10 mouse cellular contexts compared by ENCODE assay signal in the genomic region with DNA sequence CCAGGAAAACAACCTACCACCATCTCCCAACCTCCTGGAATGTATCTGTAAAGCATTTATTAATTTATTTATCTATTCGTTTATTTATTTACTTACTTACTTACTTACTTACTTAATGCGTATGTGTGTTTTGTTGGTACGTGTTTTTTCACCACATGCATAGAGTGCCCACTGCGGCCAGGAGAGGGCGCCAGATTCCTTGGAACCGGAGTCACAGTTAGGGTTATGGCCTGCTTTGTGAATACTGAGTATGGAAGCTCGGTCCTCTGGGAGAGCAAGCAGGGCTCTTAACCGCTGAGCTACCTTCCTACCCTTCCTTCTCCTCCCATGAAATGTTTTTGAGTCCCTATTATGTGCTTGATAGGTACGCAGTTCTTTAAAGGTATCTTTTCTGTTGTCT. TPM values are rescaled to one million over a fixed set of nuclear protein-coding genes. Genes with fewer than 3 reads are reported as not detected.
DNase-seq lines count a peak whose midpoint lies in the region; ATAC-seq lines count a peak whose summit lies in the region.
"Had no signal": no experiment of that assay in that cellular context is flagged by ENCODE, and none has a peak within 500 bp of the region (broad histone marks: within the 10 kb centered on the region; RNA-seq: fewer than 3 reads in every experiment).

No protein-coding gene starts in this region.

- WGBS in intestine, embryonic 14.5 days = 21% methylated on average over 9 of the region's 9 CpGs
- 25% methylated on average over 9 of the region's 9 CpGs for WGBS in intestine, embryonic 16.5 days
- WGBS in embryonic facial prominence, embryonic 10.5 days = 20% methylated on average over 9 of the region's 9 CpGs

- no peak overlapping the region for H3K4me2 ChIP-seq in intestine, embryonic 14.5 days (ENCODE audit: low read length)
- H3K4me2 ChIP-seq in intestine, embryonic 16.5 days (ENCODE audit: low read depth, low read length) = no peak overlapping the region
- H3K4me2 ChIP-seq: embryonic facial prominence, embryonic 12.5 days; neural tube, embryonic 12.5 days had no signal

- H3K4me1 ChIP-seq in intestine, embryonic 14.5 days (replicated peaks; ENCODE audit: control insufficient read depth, insufficient read depth, low read length) = peaks cover 7% of the 10 kb centered on the region
- H3K4me1 ChIP-seq in intestine, embryonic 16.5 days (ENCODE audit: control insufficient read depth, insufficient read depth, low read length) = peaks cover 4% of the 10 kb centered on the region; the same call in 1 of the 2 replicates
- H3K4me1 ChIP-seq in embryonic facial prominence, embryonic 10.5 days = peaks cover 22% of the 10 kb centered on the region
- H3K4me1 ChIP-seq: embryonic facial prominence, embryonic 12.5 days had no signal

- H3K27ac ChIP-seq in intestine, embryonic 14.5 days (ENCODE audit: low read depth) = no peak overlapping the region
- H3K27ac ChIP-seq in intestine, embryonic 16.5 days (ENCODE audit: low read length) = no peak overlapping the region
- no peak overlapping the region for H3K27ac ChIP-seq in embryonic facial prominence, embryonic 10.5 days (replicated peaks)
- H3K27ac ChIP-seq: embryonic facial prominence, embryonic 12.5 days; neural tube, embryonic 12.5 days had no signal

- ATAC-seq in intestine, embryonic 14.5 days (replicated peaks; ENCODE audit: low FRiP score, low TSS enrichment, low read depth) = no peak
- no peak for ATAC-seq in intestine, embryonic 16.5 days

- no peak overlapping the region for H3K9ac ChIP-seq in intestine, embryonic 14.5 days (ENCODE audit: low read length)
- no peak overlapping the region for H3K9ac ChIP-seq in intestine, embryonic 16.5 days (ENCODE audit: low read depth, low read length)
- H3K9ac ChIP-seq: embryonic facial prominence, embryonic 12.5 days; neural tube, embryonic 12.5 days had no signal

- intact Hi-C loops in left cerebral cortex, postnatal 4 days (cut with DNase I) = no loop called here

- no peak overlapping the region for H3K4me3 ChIP-seq in intestine, embryonic 14.5 days (ENCODE audit: low read depth, low read length)
- H3K4me3 ChIP-seq in intestine, embryonic 16.5 days (ENCODE audit: low read length) = no peak overlapping the region
- H3K4me3 ChIP-seq in embryonic facial prominence, embryonic 10.5 days = no peak overlapping the region
- H3K4me3 ChIP-seq: embryonic facial prominence, embryonic 12.5 days; neural tube, embryonic 12.5 days had no signal

- no peaks in the 10 kb centered on the region for H3K27me3 ChIP-seq in intestine, embryonic 14.5 days (replicated peaks; ENCODE audit: control insufficient read depth, insufficient read depth, low read length)
- no peaks in the 10 kb centered on the region for H3K27me3 ChIP-seq in intestine, embryonic 16.5 days (replicated peaks; ENCODE audit: control insufficient read depth, insufficient read depth, low read length)
- H3K27me3 ChIP-seq in embryonic facial prominence, embryonic 10.5 days (replicated peaks; ENCODE audit: low read depth, poor library complexity, severe bottlenecking) = peaks cover 3% of the 10 kb centered on the region
- H3K27me3 ChIP-seq: embryonic facial prominence, embryonic 12.5 days had no signal

- DNase-seq in intestine, embryonic 14.5 days (ENCODE audit: low spot score) = peak; percentile 80
- DNase-seq in adrenal gland, postnatal 10 days = peak; percentile 91
- peak; percentile 84 for DNase-seq in embryonic facial prominence, embryonic 10.5 days (ENCODE audit: low spot score)
- DNase-seq in induced T-regulatory cell, adult 2 months (ENCODE audit: low read depth) = peak; percentile 69
- peak; percentile 72 for DNase-seq in left cerebral cortex, postnatal 4 days
- DNase-seq in ovary, adult 18-20 months (ENCODE audit: low spot score) = peak; percentile 27
- DNase-seq in urinary bladder, adult 18-20 months (ENCODE audit: low spot score in 2 of 2) = peak; percentile 71 to 79

- H3K9me3 ChIP-seq in intestine, embryonic 14.5 days (ENCODE audit: control insufficient read depth, low read length) = no peaks in the 10 kb centered on the region
- H3K9me3 ChIP-seq in intestine, embryonic 16.5 days (ENCODE audit: control insufficient read depth, low read length) = no peaks in the 10 kb centered on the region
- H3K9me3 ChIP-seq in embryonic facial prominence, embryonic 10.5 days = no peaks in the 10 kb centered on the region
- H3K9me3 ChIP-seq: embryonic facial prominence, embryonic 12.5 days; neural tube, embryonic 12.5 days had no signal

- H3K36me3 ChIP-seq in intestine, embryonic 14.5 days (ENCODE audit: control insufficient read depth, insufficient read depth, low read length) = no peaks in the 10 kb centered on the region
- no peaks in the 10 kb centered on the region for H3K36me3 ChIP-seq in intestine, embryonic 16.5 days (ENCODE audit: control insufficient read depth, insufficient read depth, low read length)
- H3K36me3 ChIP-seq in embryonic facial prominence, embryonic 10.5 days (replicated peaks) = no peaks in the 10 kb centered on the region
- H3K36me3 ChIP-seq: embryonic facial prominence, embryonic 12.5 days; neural tube, embryonic 12.5 days had no signal

RNA-seq across cellular contexts. Expression of gene Dnah3, which starts 3.3 kb away (rescaled TPM):
- polyA plus RNA-seq in intestine, embryonic 14.5 days (2014; fragmentation: Nextera tagmentation; extraction: Ambion mirVana) = not detected in 2 replicates
- not detected in 2 replicates for polyA plus RNA-seq in intestine, embryonic 16.5 days (2015; fragmentation: Nextera tagmentation; extraction: Ambion mirVana)
- under 1 TPM in 1 of 2 experiments, not detected in 1; 0.12 TPM for total RNA-seq in adrenal gland, postnatal 10 days (2021)
- not detected in 2 replicates for polyA plus RNA-seq in embryonic facial prominence, embryonic 10.5 days (2016; fragmentation: Nextera tagmentation; extraction: Ambion mirVana)
- total RNA-seq in left cerebral cortex, postnatal 4 days (2021) = under 1 TPM; 0.34 to 0.52 TPM
- polyA plus RNA-seq: embryonic facial prominence, embryonic 12.5 days; neural tube, embryonic 12.5 days had no signal

RNA-seq across cellular contexts. Expression of gene Tmem159, which starts 3.8 kb away (rescaled TPM):
- polyA plus RNA-seq in intestine, embryonic 14.5 days (2014; fragmentation: Nextera tagmentation; extraction: Ambion mirVana) = 24.8 and 26.9 TPM in 2 replicates
- polyA plus RNA-seq in intestine, embryonic 16.5 days (2015; fragmentation: Nextera tagmentation; extraction: Ambion mirVana) = 25.3 and 28.1 TPM in 2 replicates
- 10 to 100 TPM; 35.8 to 43.8 TPM for total RNA-seq in adrenal gland, postnatal 10 days (2021)
- 26.0 and 27.8 TPM in 2 replicates for polyA plus RNA-seq in embryonic facial prominence, embryonic 10.5 days (2016; fragmentation: Nextera tagmentation; extraction: Ambion mirVana)
- total RNA-seq in left cerebral cortex, postnatal 4 days (2021) = 1 to 10 TPM; 7.0 to 9.1 TPM

RNA-seq across cellular contexts. Expression of gene Zp2, which starts 46.7 kb away (rescaled TPM):
- not detected in 2 replicates for polyA plus RNA-seq in intestine, embryonic 14.5 days (2014; fragmentation: Nextera tagmentation; extraction: Ambion mirVana)
- polyA plus RNA-seq in intestine, embryonic 16.5 days (2015; fragmentation: Nextera tagmentation; extraction: Ambion mirVana) = not detected in 2 replicates
- under 1 TPM in 1 of 2 experiments, not detected in 1; 0.33 TPM for total RNA-seq in adrenal gland, postnatal 10 days (2021)
- 0.06 and 0.16 TPM in 2 replicates for polyA plus RNA-seq in embryonic facial prominence, embryonic 10.5 days (2016; fragmentation: Nextera tagmentation; extraction: Ambion mirVana)
- total RNA-seq in left cerebral cortex, postnatal 4 days (2021) = under 1 TPM; 0.44 TPM
- polyA plus RNA-seq: embryonic facial prominence, embryonic 12.5 days; neural tube, embryonic 12.5 days had no signal

Comparison
In these comparisons a context has a peak if more than half of its experiments do, and no peak if none do; other contexts are left out.
1. DNase-seq: peak in every context shown above with its lines; median percentile 91 in adrenal gland, postnatal 10 days; 84 in embryonic facial prominence, embryonic 10.5 days; 80 in intestine, embryonic 14.5 days; 75 in urinary bladder, adult 18-20 months; 72 in left cerebral cortex, postnatal 4 days; 69 in induced T-regulatory cell, adult 2 months; 27 in ovary, adult 18-20 months.